Mouse (Mus musculus) CH12.LX (cell line): Measurements from ENCODE around the gene Micall2. TPM values are rescaled to one million over a fixed set of nuclear protein-coding genes. Genes with fewer than 3 reads are reported as not detected.

Experiments
- DNase-seq: peaks from one replicate; pipeline ENCODE4 v3.0.0-alpha.2; 2013; ENCODE audit errors: extremely low read depth
- H3K27ac ChIP-seq: 2 replicates; pipeline ENCODE4 v1.5.1; 2012; ENCODE audit warnings: low read depth, mild to moderate bottlenecking, control low read depth, moderate library complexity; ENCODE audit not compliant: insufficient read depth
- H3K27me3 ChIP-seq: replicated peaks from 2 replicates; pipeline ENCODE3; 2012; ENCODE audit warnings: inconsistent platforms
- H3K36me3 ChIP-seq, 2 experiments: replicated peaks in 1 of 2; 2 replicates each; pipeline versions ENCODE3 to v1.6.1; 2012; ENCODE audit warnings: inconsistent platforms in 1 of 2, low read length in 1 of 2, mild to moderate bottlenecking in 1 of 2, mixed read lengths in 1 of 2, moderate library complexity in 1 of 2; ENCODE audit not compliant: control insufficient read depth in 1 of 2, insufficient read depth in 1 of 2
- H3K4me1 ChIP-seq, 2 experiments: 2 replicates each; pipeline ENCODE4 v1.6.1; 2012; ENCODE audit warnings: inconsistent platforms in 1 of 2, moderate library complexity in 1 of 2; ENCODE audit not compliant: insufficient read depth in 2 of 2, control insufficient read depth in 1 of 2
- H3K4me2 ChIP-seq: 2 replicates; pipeline ENCODE4 v1.6.1; 2012; ENCODE audit warnings: low read depth, mild to moderate bottlenecking, control low read depth; ENCODE audit not compliant: poor library complexity, insufficient read depth, severe bottlenecking
- H3K4me3 ChIP-seq, 3 experiments: fragments of 150-350 bp in 1 of 3; sonication (generic) in 1 of 3; replicated peaks in 1 of 3; 2 replicates each; pipeline versions ENCODE3 to v1.5.1; 2011 to 2012; ENCODE audit warnings: low read depth in 2 of 3, low read length in 2 of 3, mild to moderate bottlenecking in 2 of 3, moderate library complexity in 2 of 3, control low read depth in 1 of 3, improper control_type of control experiment in 1 of 3, inconsistent platforms in 1 of 3, mixed read lengths in 1 of 3; ENCODE audit not compliant: poor library complexity in 1 of 3
- H3K79me2 ChIP-seq: replicated peaks from 2 replicates; pipeline ENCODE4 v1.6.1; 2012; ENCODE audit warnings: mild to moderate bottlenecking, moderate library complexity; ENCODE audit not compliant: control insufficient read depth, poor library complexity, insufficient read depth, severe bottlenecking; ENCODE audit errors: extremely low read depth
- H3K9ac ChIP-seq: 2 replicates; pipeline ENCODE4 v1.6.1; 2012; ENCODE audit warnings: low read depth, mild to moderate bottlenecking, control low read depth, moderate library complexity; ENCODE audit not compliant: insufficient read depth
- H3K9me3 ChIP-seq: replicated peaks from 2 replicates; pipeline ENCODE3; 2012; ENCODE audit warnings: low read length, inconsistent platforms, mixed read lengths
- CHD2 ChIP-seq: IDR thresholded peaks from 2 replicates; pipeline ENCODE4 v1.6.1; 2011; ENCODE audit warnings: low read length, improper control_type of control experiment
- CTCF ChIP-seq, 2 experiments: IDR thresholded peaks in 1 of 2; conservative IDR thresholded peaks in 1 of 2; 2 replicates each; pipeline ENCODE4 v1.5.1; 2011 to 2012; ENCODE audit warnings: low read depth in 2 of 2, low read length in 2 of 2, improper control_type of control experiment in 1 of 2, inconsistent platforms in 1 of 2, mild to moderate bottlenecking in 1 of 2, moderate library complexity in 1 of 2
- HCFC1 ChIP-seq: IDR thresholded peaks from 2 replicates; pipeline ENCODE4 v1.6.1; 2012; ENCODE audit warnings: low read depth, mild to moderate bottlenecking, inconsistent platforms, low read length, improper control_type of control experiment
- JUND ChIP-seq: conservative IDR thresholded peaks from 2 replicates; pipeline ENCODE4 v1.6.1; 2011; ENCODE audit warnings: low read depth, low read length, improper control_type of control experiment
- MAX ChIP-seq: IDR thresholded peaks from 2 replicates; pipeline ENCODE4 v1.6.1; 2011; ENCODE audit warnings: low read length, improper control_type of control experiment
- MAZ ChIP-seq: IDR thresholded peaks from 2 replicates; pipeline ENCODE4 v1.6.1; 2012; ENCODE audit warnings: low read depth, mild to moderate bottlenecking, inconsistent platforms, low read length, improper control_type of control experiment, moderate library complexity
- MXI1 ChIP-seq: IDR thresholded peaks from 2 replicates; pipeline ENCODE4 v1.6.1; 2011; ENCODE audit warnings: mild to moderate bottlenecking, low read depth, low read length, improper control_type of control experiment
- PAX5 ChIP-seq: IDR thresholded peaks from 2 replicates; pipeline ENCODE4 v1.6.1; 2012; ENCODE audit warnings: low read length, inconsistent platforms, mixed read lengths
- RCOR1 ChIP-seq: conservative IDR thresholded peaks from 2 replicates; pipeline ENCODE4 v1.6.1; 2012; ENCODE audit warnings: low read depth, mild to moderate bottlenecking, inconsistent platforms, low read length, improper control_type of control experiment
- SIN3A ChIP-seq: IDR thresholded peaks from 2 replicates; pipeline ENCODE4 v1.6.1; 2012; ENCODE audit warnings: low read length, improper control_type of control experiment, inconsistent platforms
- SMC3 ChIP-seq: IDR thresholded peaks from 2 replicates; pipeline ENCODE4 v1.6.1; 2011; ENCODE audit warnings: low read depth, low read length, improper control_type of control experiment
- TCF12 ChIP-seq: IDR thresholded peaks from 2 replicates; pipeline ENCODE4 v1.6.1; 2014; ENCODE audit warnings: low read depth, mild to moderate bottlenecking, inconsistent platforms, low read length, improper control_type of control experiment
- UBTF ChIP-seq: IDR thresholded peaks from 2 replicates; pipeline ENCODE4 v1.6.1; 2012; ENCODE audit warnings: low read depth, mild to moderate bottlenecking, inconsistent platforms, low read length, improper control_type of control experiment, moderate library complexity
- USF1 ChIP-seq: IDR thresholded peaks from 2 replicates; pipeline ENCODE4 v1.6.1; 2014; ENCODE audit warnings: low read depth, mild to moderate bottlenecking, inconsistent platforms, low read length, improper control_type of control experiment
- USF2 ChIP-seq: conservative IDR thresholded peaks from 2 replicates; pipeline ENCODE4 v1.6.1; 2011; ENCODE audit warnings: low read depth, low read length, improper control_type of control experiment
- ZKSCAN1 ChIP-seq: IDR thresholded peaks from 2 replicates; pipeline ENCODE4 v1.6.1; 2012; ENCODE audit warnings: low read depth, inconsistent platforms, low read length, improper control_type of control experiment, borderline replicate concordance
- ZNF384 ChIP-seq: IDR thresholded peaks from 2 replicates; pipeline ENCODE4 v1.6.1; 2012; ENCODE audit warnings: low read depth, low read length, improper control_type of control experiment, inconsistent platforms
- dilution Hi-C: fragments of 300-500 bp; cut with MboI; formaldehyde crosslinking; loops from 2 replicates; pipeline ENCODE4 v1.14.3; 2020; ENCODE audit warnings: low sequenced_read_pairs; ENCODE audit not compliant: extremely low pct_unique_long_range_greater_than_20kb, extremely low pct_ligation_motif_present
- in situ Hi-C: fragments of 300-500 bp; cut with MboI; formaldehyde crosslinking; loops from 3 replicates; pipeline ENCODE4 v1.14.3; 2019; ENCODE audit warnings: low sequenced_read_pairs, low pct_ligation_motif_present, low pct_unique_long_range_greater_than_20kb, mixed read lengths
- polyA plus RNA-seq: library from polyadenylated mRNA; unstranded; fragments of >175 nt; gene quantifications from 2 replicates; pipeline ENCODE4 v1.2.1, GENCODE M21; 2012; ENCODE audit warnings: low read depth; ENCODE audit not compliant: insufficient read length
- total RNA-seq, 2 experiments: library from RNA; depleted of rRNA; stranded (reverse); fragments of 300-350 nt in 1 of 2; fragments of >200 nt in 1 of 2; gene quantifications; 2 replicates each; pipeline ENCODE4 v1.2.3; 2012 to 2014

Gene Micall2
- total and polyA plus RNA-seq, 3 experiments: 1.3 to 3.0 (median 1.7) TPM

DNA sequence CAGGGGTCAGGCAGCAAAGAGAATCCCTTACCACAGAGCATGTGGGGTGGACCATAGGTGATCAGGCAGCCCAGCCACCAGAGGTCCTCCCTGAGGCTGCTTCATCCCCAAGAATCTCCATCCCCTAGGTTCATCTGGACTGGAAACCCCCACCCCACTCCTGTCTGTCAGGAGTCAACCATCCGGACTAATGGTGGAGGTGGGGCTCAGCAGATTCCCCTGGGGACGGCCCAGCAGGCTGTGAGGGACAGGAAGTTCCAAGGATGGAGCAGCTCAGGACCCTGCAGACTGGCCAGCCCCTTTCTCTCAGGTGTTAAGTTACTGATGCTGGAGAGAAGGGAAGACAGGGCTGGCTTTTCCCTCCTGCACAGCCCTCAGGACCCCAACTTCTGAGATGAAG is 52.9 kb downstream of the Micall2 start:
- no peaks in the 10 kb centered on the region for H3K79me2 ChIP-seq
- in situ Hi-C loops (loop anchor here (10.0 kb wide), 1 partner anchor 318 kb away; no protein-coding TSS in a partner anchor), dilution Hi-C loops (no loop called here)
- no peaks in the 10 kb centered on the region for H3K36me3 ChIP-seq
- peaks cover 0 to 28% of the 10 kb centered on the region in 2 experiments; a peak in 2 of 4 replicates for H3K4me1 ChIP-seq
- H3K4me2 ChIP-seq: no peak overlapping the region
- no peak for DNase-seq
- no peak overlapping the region for H3K9ac ChIP-seq
- H3K4me3 ChIP-seq: no peak overlapping the region
- H3K27me3 ChIP-seq: peaks cover 34% of the 10 kb centered on the region
- H3K9me3 ChIP-seq: peaks cover 3% of the 10 kb centered on the region
- TF ChIP-seq CTCF (conservative IDR thresholded peaks at IDR 0.05 in 1 of 2, IDR thresholded peaks at IDR 0.05 in 1 of 2; ENCODE audit: low read depth in 2 of 2, low read length in 2 of 2) (0 out of 4 replicates have a peak, but pooled peaks of 1 of the 2 experiments have one; percentile 5), CHD2 (no peak)
- no peak overlapping the region for H3K27ac ChIP-seq

DNA sequence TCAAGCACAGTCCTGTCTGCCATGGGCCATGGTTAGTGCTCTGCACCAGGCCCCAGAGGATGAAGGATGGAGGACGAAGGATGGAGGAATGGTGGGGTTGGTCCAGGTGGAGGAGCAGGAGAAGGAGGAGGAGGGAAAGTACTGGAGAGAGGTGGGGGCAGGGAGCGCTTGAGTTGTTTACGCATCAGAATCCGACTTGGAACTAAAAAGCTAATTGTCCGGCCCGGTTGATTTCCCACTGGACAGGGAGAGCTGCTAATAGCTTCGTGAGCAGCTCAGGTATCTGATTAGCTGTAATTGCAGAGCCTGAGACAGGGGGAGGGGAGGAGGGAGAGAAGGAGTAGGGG is 53.5 kb downstream of the Micall2 start:
- Histone ChIP-seq H3K9me3 (peaks cover 3% of the 10 kb centered on the region), H3K4me1 (peaks cover 0 to 27% of the 10 kb centered on the region in 2 experiments; a peak in 2 of 4 replicates), H3K27ac (no peak overlapping the region), H3K4me3 (no peak overlapping the region), H3K4me2 (no peak overlapping the region), H3K27me3 (peaks cover 32% of the 10 kb centered on the region), H3K36me3 (no peaks in the 10 kb centered on the region), H3K79me2 (no peaks in the 10 kb centered on the region), H3K9ac (no peak overlapping the region)
- dilution Hi-C loops (no loop called here), in situ Hi-C loops (loop anchor here (10.0 kb wide), 1 partner anchor 318 kb away; no protein-coding TSS in a partner anchor)
- no peak for DNase-seq
- no peak for TF ChIP-seq SIN3A
- no peak for TF ChIP-seq CHD2
- no peak for TF ChIP-seq ZNF384
- no peak for TF ChIP-seq MAZ
- TF ChIP-seq ZKSCAN1: no peak
- TF ChIP-seq MXI1: no peak
- TF ChIP-seq UBTF: no peak
- TF ChIP-seq RCOR1: no peak
- no peak for TF ChIP-seq HCFC1

DNA sequence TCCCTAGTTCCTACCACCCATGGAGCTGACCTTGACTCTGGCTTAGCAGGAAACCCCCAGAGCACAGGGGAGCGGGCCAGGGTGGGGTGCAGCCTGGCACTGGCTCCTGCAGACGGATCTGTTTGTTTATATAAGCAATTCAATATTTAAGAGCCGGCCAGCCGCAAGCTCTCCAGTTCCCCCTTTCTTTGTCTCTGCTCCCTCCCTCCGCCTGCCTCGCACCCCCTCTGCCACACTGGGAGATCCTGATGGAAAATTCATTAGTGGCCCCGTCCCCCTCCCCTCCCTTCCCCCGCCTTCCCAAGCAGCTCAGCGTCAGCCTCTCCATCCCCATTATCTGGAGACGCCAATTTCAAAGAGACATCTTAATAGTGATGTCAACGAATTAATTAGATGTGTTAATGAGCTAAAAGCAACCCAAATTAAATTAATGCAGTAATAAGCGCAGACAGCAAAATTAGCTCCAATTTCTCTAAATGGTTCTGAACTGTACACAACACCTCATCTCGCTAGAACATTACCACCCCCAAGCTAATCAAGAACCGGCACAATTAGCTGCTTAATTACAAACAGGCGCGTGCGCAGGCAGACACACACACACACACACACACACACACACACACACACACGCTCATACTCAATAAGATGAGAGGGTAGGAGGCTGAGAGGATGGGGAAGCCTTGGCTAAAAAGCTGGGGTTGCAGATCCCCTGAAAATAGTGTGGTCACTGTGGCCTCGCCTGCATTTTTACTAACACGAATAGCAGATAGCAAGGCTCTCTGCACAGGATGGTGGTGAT is 54.1 kb downstream of the Micall2 start:
- H3K4me1 ChIP-seq: peaks cover 0 to 21% of the 10 kb centered on the region in 2 experiments; a peak in 2 of 4 replicates
- DNase-seq: no peak
- H3K4me3 ChIP-seq: no peak overlapping the region
- no peaks in the 10 kb centered on the region for H3K79me2 ChIP-seq
- dilution Hi-C loops (no loop called here), in situ Hi-C loops (loop anchor here (10.0 kb wide), 1 partner anchor 317 kb away; no protein-coding TSS in a partner anchor)
- no peak overlapping the region for H3K27ac ChIP-seq
- peaks cover 32% of the 10 kb centered on the region for H3K27me3 ChIP-seq
- H3K36me3 ChIP-seq: no peaks in the 10 kb centered on the region
- H3K9me3 ChIP-seq: peaks cover 3% of the 10 kb centered on the region
- no peak overlapping the region for H3K4me2 ChIP-seq
- TF ChIP-seq MAX: no peak
- no peak for TF ChIP-seq USF2
- TF ChIP-seq TCF12: no peak
- TF ChIP-seq JUND: no peak
- TF ChIP-seq PAX5: no peak
- no peak for TF ChIP-seq SMC3
- TF ChIP-seq USF1: no peak
- TF ChIP-seq MAZ: no peak
- H3K9ac ChIP-seq: no peak overlapping the region
